Mouse (Mus musculus): ENCODE data around the gene C1ql4. TPM values are rescaled to one million over a fixed set of nuclear protein-coding genes. Genes with fewer than 3 reads are reported as not detected.
"Not testable (repeated sequence)": the region's sequence is repeated elsewhere in the genome, so short reads cannot be mapped to it uniquely, and the experiment has no call there.

Gene C1ql4
- polyA plus RNA-seq, 1 experiment from 2014 or later, result 1.3 TPM

- Histone ChIP-seq H3K27me3 (peaks cover 53% of the 10 kb centered on the region), H3K9ac (no peak overlapping the region), H3K27ac (no peak overlapping the region), H3K36me3 (replicated peaks) (peaks cover 47% of the 10 kb centered on the region), H3K4me3 (replicated peaks) (no peak overlapping the region), H3K4me1 (peaks cover 23% of the 10 kb centered on the region), H3K9me3 (no peaks in the 10 kb centered on the region), H3K4me2 (no peak overlapping the region)
- 93% methylated on average over 16 of the region's 16 CpGs for WGBS
- ATAC-seq (ENCODE audit: low FRiP score), result no peak
Observed at GRCm38 (mm10) chr15:99082840-99083239, 4.8 kb downstream of the C1ql4 start.

GRCm38 (mm10) chr15:99082322-99082721, 5.3 kb downstream of the C1ql4 start:
- H3K36me3 ChIP-seq (replicated peaks), result peaks cover 52% of the 10 kb centered on the region
- 90% methylated on average over 12 of the region's 12 CpGs for WGBS
- no peak overlapping the region for H3K4me3 ChIP-seq (replicated peaks)
- peaks cover 48% of the 10 kb centered on the region for H3K27me3 ChIP-seq
- no peak overlapping the region for H3K4me2 ChIP-seq
- no peak overlapping the region for H3K9ac ChIP-seq
- peaks cover 22% of the 10 kb centered on the region; the same call in 1 of the 2 replicates for H3K4me1 ChIP-seq
- H3K9me3 ChIP-seq, result no peaks in the 10 kb centered on the region
- no peak overlapping the region for H3K27ac ChIP-seq
- ATAC-seq (ENCODE audit: low FRiP score), result no peak

- Histone ChIP-seq H3K9ac (no peak overlapping the region; the same call in 1 of the 2 replicates), H3K27ac (no peak overlapping the region), H3K4me1 (peaks cover 41% of the 10 kb centered on the region), H3K9me3 (no peaks in the 10 kb centered on the region), H3K27me3 (peaks cover 23% of the 10 kb centered on the region), H3K4me2 (no peak overlapping the region), H3K36me3 (replicated peaks) (peaks cover 61% of the 10 kb centered on the region), H3K4me3 (replicated peaks) (no peak overlapping the region)
- no peak for ATAC-seq (ENCODE audit: low FRiP score)
- whole genome bisulfite sequencing, result 87% methylated on average over 3 of the region's 3 CpGs
Observed at GRCm38 (mm10) chr15:99079804-99080203, 7.8 kb downstream of the C1ql4 start.

GRCm38 (mm10) chr15:99078181-99078910, 9.3 kb downstream of the C1ql4 start:
- Histone ChIP-seq H3K4me1 (peaks cover 34% of the 10 kb centered on the region), H3K9me3 (no peaks in the 10 kb centered on the region), H3K36me3 (replicated peaks) (peaks cover 61% of the 10 kb centered on the region), H3K4me2 (no peak overlapping the region), H3K4me3 (replicated peaks) (no peak overlapping the region), H3K27me3 (peaks cover 8% of the 10 kb centered on the region), H3K27ac (no peak overlapping the region), H3K9ac (0 out of 2 replicates have a peak overlapping the region, but pooled peaks have one; percentile 2)
- ATAC-seq (ENCODE audit: low FRiP score), result no peak
- 87% methylated on average over 15 of the region's 15 CpGs for WGBS

- Histone ChIP-seq H3K36me3 (replicated peaks) (peaks cover 39% of the 10 kb centered on the region), H3K4me1 (peaks cover 34% of the 10 kb centered on the region), H3K4me3 (replicated peaks) (peak overlapping the region; percentile 64), H3K9ac (peak overlapping the region; percentile 76; the same call in 1 of the 2 replicates), H3K4me2 (peak overlapping the region; percentile 79)
- not testable (repeated sequence) for ATAC-seq (ENCODE audit: low FRiP score); H3K27me3 ChIP-seq; H3K9me3 ChIP-seq; H3K27ac ChIP-seq
- 99% methylated on average over 3 of the region's 3 CpGs for WGBS
Observed at GRCm38 (mm10) chr15:99076011-99076410, 11.6 kb downstream of the C1ql4 start.

- under 1% methylated on average over 44 of the region's 44 CpGs for WGBS
- Histone ChIP-seq H3K4me1 (peaks cover 34% of the 10 kb centered on the region), H3K27me3 (no peaks in the 10 kb centered on the region), H3K9ac (peak overlapping the region; percentile 76), H3K9me3 (no peaks in the 10 kb centered on the region), H3K4me2 (peak overlapping the region; percentile 79), H3K36me3 (replicated peaks) (peaks cover 27% of the 10 kb centered on the region), H3K27ac (peak overlapping the region; percentile 97), H3K4me3 (replicated peaks) (peak overlapping the region; percentile 64)
- ATAC-seq (ENCODE audit: low FRiP score), result peak; percentile 98
Observed at GRCm38 (mm10) chr15:99074600-99075333, 12.8 kb downstream of the C1ql4 start.

- 0 out of 2 replicates have a peak, but pooled peaks cover 3% of the 10 kb centered on the region for H3K27me3 ChIP-seq
- 23% methylated on average over 9 of the region's 9 CpGs for WGBS
- ATAC-seq (ENCODE audit: low FRiP score), result peak; percentile 62
Observed at GRCm38 (mm10) chr15:99074019-99074599, 13.5 kb downstream of the C1ql4 start, which contains the start of gene Troap. TSS of gene Troap (plus strand) at chr15:99074575.

GRCm38 (mm10) chr15:99071988-99072387, 15.6 kb downstream of the C1ql4 start:
- Histone ChIP-seq H3K27ac (no peak overlapping the region), H3K27me3 (0 out of 2 replicates have a peak, but pooled peaks cover 6% of the 10 kb centered on the region), H3K9ac (no peak overlapping the region), H3K4me2 (no peak overlapping the region), H3K36me3 (replicated peaks) (peaks cover 6% of the 10 kb centered on the region), H3K4me3 (replicated peaks) (no peak overlapping the region), H3K4me1 (peaks cover 22% of the 10 kb centered on the region), H3K9me3 (no peaks in the 10 kb centered on the region)
- ATAC-seq (ENCODE audit: low FRiP score), result no peak
- WGBS, result 90% methylated on average over 1 of the region's 1 CpGs

More at GRCm38 (mm10) chr15:99074019-99074599, 13.5 kb downstream of the C1ql4 start, which contains the start of gene Troap:
- Histone ChIP-seq H3K9me3 (no peaks in the 10 kb centered on the region), H3K36me3 (replicated peaks) (peaks cover 27% of the 10 kb centered on the region), H3K9ac (peak within 1 kb of the TSS; percentile 76), H3K27ac (peak within 1 kb of the TSS; percentile 97), H3K4me3 (replicated peaks) (peak within 1 kb of the TSS; percentile 64), H3K4me1 (peaks cover 34% of the 10 kb centered on the region), H3K4me2 (peak within 1 kb of the TSS; percentile 79)

- H3K9me3 ChIP-seq, result no peaks in the 10 kb centered on the region
- no peak overlapping the region for H3K27ac ChIP-seq
- WGBS, result 87% methylated on average over 12 of the region's 12 CpGs
- no peaks in the 10 kb centered on the region for H3K36me3 ChIP-seq (replicated peaks)
- no peak overlapping the region for H3K4me2 ChIP-seq
- H3K4me1 ChIP-seq, result no peaks in the 10 kb centered on the region
- no peak overlapping the region for H3K9ac ChIP-seq
- peaks cover 15% of the 10 kb centered on the region for H3K27me3 ChIP-seq
- no peak overlapping the region for H3K4me3 ChIP-seq (replicated peaks)
- no peak for ATAC-seq (ENCODE audit: low FRiP score)
Observed at GRCm38 (mm10) chr15:99065557-99066165, 22.0 kb downstream of the C1ql4 start.

GRCm38 (mm10) chr15:99056332-99056731, 31.3 kb downstream of the C1ql4 start:
- Histone ChIP-seq H3K36me3 (replicated peaks) (no peaks in the 10 kb centered on the region), H3K27me3 (peaks cover 93% of the 10 kb centered on the region), H3K4me2 (0 out of 2 replicates have a peak overlapping the region, but pooled peaks have one; percentile 57), H3K9ac (no peak overlapping the region), H3K27ac (no peak overlapping the region), H3K4me1 (peaks cover 35% of the 10 kb centered on the region), H3K4me3 (replicated peaks) (0 out of 2 replicates have a peak overlapping the region, but pooled peaks have one; percentile 37), H3K9me3 (no peaks in the 10 kb centered on the region)
- no peak for ATAC-seq (ENCODE audit: low FRiP score)
- 6% methylated on average over 14 of the region's 14 CpGs for WGBS

GRCm38 (mm10) chr15:99055511-99055961, 32.1 kb downstream of the C1ql4 start:
- Histone ChIP-seq H3K9me3 (no peaks in the 10 kb centered on the region), H3K4me1 (peaks cover 35% of the 10 kb centered on the region), H3K27ac (no peak overlapping the region), H3K4me2 (peak overlapping the region; percentile 57), H3K27me3 (peaks cover 96% of the 10 kb centered on the region), H3K4me3 (replicated peaks) (peak overlapping the region; percentile 37), H3K9ac (0 out of 2 replicates have a peak overlapping the region, but pooled peaks have one; percentile 25), H3K36me3 (replicated peaks) (no peaks in the 10 kb centered on the region)
- under 1% methylated on average over 37 of the region's 37 CpGs for WGBS
- ATAC-seq (ENCODE audit: low FRiP score), result no peak
